9 mouse cellular contexts compared by ENCODE assay signal in genomic region chr11:100295308-100295707, GRCm38 (mm10). TPM values are rescaled to one million over a fixed set of nuclear protein-coding genes. Genes with fewer than 3 reads are reported as not detected.
DNase-seq lines count a peak whose midpoint lies in the region; ATAC-seq and TF ChIP-seq lines count a peak whose summit lies in the region.
"Had no signal": no experiment of that assay in that cellular context is flagged by ENCODE, and none has a peak within 500 bp of the region (broad histone marks: within the 10 kb centered on the region; RNA-seq: fewer than 3 reads in every experiment).

No protein-coding gene starts in this region.

- 8% methylated on average over 10 of the region's 10 CpGs for WGBS in cerebellum, adult 2 months
- 5% methylated on average over 10 of the region's 10 CpGs for WGBS in hindbrain, embryonic 13.5 days

- H3K4me1 ChIP-seq in cerebellum, adult 2 months (ENCODE audit: control insufficient read depth, insufficient read depth, low read length) = no peaks in the 10 kb centered on the region
- peaks cover 12% of the 10 kb centered on the region; the same call in 1 of the 2 replicates for H3K4me1 ChIP-seq in hindbrain, embryonic 13.5 days (replicated peaks)

- H3K4me2 ChIP-seq in hindbrain, embryonic 13.5 days = peak overlapping the region; percentile 29; the same call in 1 of the 2 replicates
- H3K4me2 ChIP-seq: liver, embryonic 15.5 days had no signal

- peak; percentile 71 for DNase-seq in Muller cell, postnatal 12 days (ENCODE audit: inconsistent ontology term)
- peak; percentile 57 to 75 for DNase-seq in cerebellum, adult 2 months
- peak; percentile 90 for DNase-seq in layer of hippocampus, postnatal 10 days (ENCODE audit: low spot score in 2 of 2)
- DNase-seq in right cerebral cortex, postnatal 10 days (ENCODE audit: low spot score in 2 of 2) = peak; percentile 81 to 88
- DNase-seq in urinary bladder, adult 2 months (ENCODE audit: low spot score) = peak; percentile 69

- no peak for TF ChIP-seq POLR2A in cerebellum, adult 2 months (IDR thresholded peaks at IDR 0.05; ENCODE audit: borderline replicate concordance, insufficient read depth, low read length)

- H3K4me3 ChIP-seq in cerebellum, adult 2 months (replicated peaks; ENCODE audit: insufficient read depth, low read depth, low read length) = no peak overlapping the region
- H3K4me3 ChIP-seq in hindbrain, embryonic 13.5 days = no peak overlapping the region
- H3K4me3 ChIP-seq: liver, embryonic 15.5 days had no signal

- H3K27ac ChIP-seq in cerebellum, adult 2 months (ENCODE audit: insufficient read depth, low read length) = no peak overlapping the region
- no peak overlapping the region for H3K27ac ChIP-seq in hindbrain, embryonic 13.5 days
- H3K27ac ChIP-seq: liver, embryonic 15.5 days had no signal

- H3K9me3 ChIP-seq in hindbrain, embryonic 13.5 days = no peaks in the 10 kb centered on the region
- H3K9me3 ChIP-seq: liver, embryonic 15.5 days had no signal

- H3K9ac ChIP-seq in hindbrain, embryonic 13.5 days = no peak overlapping the region
- H3K9ac ChIP-seq: liver, embryonic 15.5 days had no signal

- H3K27me3 ChIP-seq in cerebellum, adult 2 months (ENCODE audit: control insufficient read depth, insufficient read depth, low read length) = no peaks in the 10 kb centered on the region
- H3K27me3 ChIP-seq in hindbrain, embryonic 13.5 days = 0 out of 2 replicates have a peak, but pooled peaks cover 7% of the 10 kb centered on the region

- H3K36me3 ChIP-seq in hindbrain, embryonic 13.5 days = no peaks in the 10 kb centered on the region
- H3K36me3 ChIP-seq: liver, embryonic 15.5 days had no signal

- peak; percentile 99 for TF ChIP-seq CTCF in cerebellum, adult 2 months (IDR thresholded peaks at IDR 0.05; ENCODE audit: borderline replicate concordance, insufficient read depth, low read depth, low read length)

- peak; percentile 73 for ATAC-seq in frontal cortex, adult (ENCODE audit: low TSS enrichment)
- ATAC-seq in hindbrain, embryonic 13.5 days (ENCODE audit: low FRiP score) = 0 out of 2 replicates have a peak, but pooled peaks have one; percentile 4
- peak; percentile 81 for ATAC-seq in megakaryocyte-erythroid progenitor cell, adult 5-6 weeks (replicated peaks; ENCODE audit: low FRiP score, low TSS enrichment, poor library complexity, severe bottlenecking)

RNA-seq across cellular contexts. Expression of gene Eif1, which starts 24.4 kb away (rescaled TPM):
- polyA plus RNA-seq in cerebellum, adult 2 months (2012; rRNA removed) = 430 and 502 TPM in 2 replicates
- polyA plus RNA-seq in hindbrain, embryonic 13.5 days (2015; fragmentation: Nextera tagmentation; extraction: Ambion mirVana) = 1,398 and 1,436 TPM in 2 replicates
- total RNA-seq in layer of hippocampus, postnatal 10 days (2021) = 100 to 1,000 TPM; 648 to 674 TPM
- 1,051 and 1,260 TPM in 2 replicates for total RNA-seq in megakaryocyte-erythroid progenitor cell, adult 5-6 weeks (2014; fragmentation: Nextera tagmentation)
- total RNA-seq in megakaryocyte-erythroid progenitor cell, adult 5-6 weeks (2017) = 170 and 204 TPM in 2 replicates
- 510 and 627 TPM in 2 replicates for polyA plus RNA-seq in urinary bladder, adult 2 months (2012; rRNA removed)

RNA-seq across cellular contexts. Expression of gene Krt42, which starts 25.6 kb away (rescaled TPM):
- not detected in 2 replicates for polyA plus RNA-seq in cerebellum, adult 2 months (2012; rRNA removed)
- polyA plus RNA-seq in hindbrain, embryonic 13.5 days (2015; fragmentation: Nextera tagmentation; extraction: Ambion mirVana) = not detected in 2 replicates
- total RNA-seq in layer of hippocampus, postnatal 10 days (2021) = not detected
- total RNA-seq in megakaryocyte-erythroid progenitor cell, adult 5-6 weeks (2014; fragmentation: Nextera tagmentation) = not detected in 2 replicates
- total RNA-seq in megakaryocyte-erythroid progenitor cell, adult 5-6 weeks (2017) = not detected in 2 replicates
- polyA plus RNA-seq in urinary bladder, adult 2 months (2012; rRNA removed) = not detected in 2 replicates
- polyA plus RNA-seq: liver, embryonic 15.5 days had no signal

RNA-seq across cellular contexts. Expression of gene Krt17, which starts 34.5 kb away (rescaled TPM):
- polyA plus RNA-seq in cerebellum, adult 2 months (2012; rRNA removed) = 0.11 and 0.16 TPM in 2 replicates
- polyA plus RNA-seq in hindbrain, embryonic 13.5 days (2015; fragmentation: Nextera tagmentation; extraction: Ambion mirVana) = 0.17 TPM in 1 of 2 replicates, not detected in the other
- total RNA-seq in layer of hippocampus, postnatal 10 days (2021) = not detected
- not detected in 2 replicates for total RNA-seq in megakaryocyte-erythroid progenitor cell, adult 5-6 weeks (2014; fragmentation: Nextera tagmentation)
- not detected in 2 replicates for total RNA-seq in megakaryocyte-erythroid progenitor cell, adult 5-6 weeks (2017)
- 0.44 and 0.61 TPM in 2 replicates for polyA plus RNA-seq in urinary bladder, adult 2 months (2012; rRNA removed)

RNA-seq across cellular contexts. Expression of gene Gast, which starts 38.9 kb away (rescaled TPM):
- polyA plus RNA-seq in cerebellum, adult 2 months (2012; rRNA removed) = not detected in 2 replicates
- 0.66 and 1.7 TPM in 2 replicates for polyA plus RNA-seq in hindbrain, embryonic 13.5 days (2015; fragmentation: Nextera tagmentation; extraction: Ambion mirVana)
- not detected for total RNA-seq in layer of hippocampus, postnatal 10 days (2021)
- not detected in 2 replicates for total RNA-seq in megakaryocyte-erythroid progenitor cell, adult 5-6 weeks (2014; fragmentation: Nextera tagmentation)
- not detected in 2 replicates for total RNA-seq in megakaryocyte-erythroid progenitor cell, adult 5-6 weeks (2017)
- polyA plus RNA-seq in urinary bladder, adult 2 months (2012; rRNA removed) = not detected in 2 replicates
- polyA plus RNA-seq: liver, embryonic 15.5 days had no signal

RNA-seq across cellular contexts. Expression of gene Krt16, which starts 46.6 kb away (rescaled TPM):
- polyA plus RNA-seq in cerebellum, adult 2 months (2012; rRNA removed) = not detected in 2 replicates
- not detected in 2 replicates for polyA plus RNA-seq in hindbrain, embryonic 13.5 days (2015; fragmentation: Nextera tagmentation; extraction: Ambion mirVana)
- not detected for total RNA-seq in layer of hippocampus, postnatal 10 days (2021)
- total RNA-seq in megakaryocyte-erythroid progenitor cell, adult 5-6 weeks (2014; fragmentation: Nextera tagmentation) = not detected in 2 replicates
- total RNA-seq in megakaryocyte-erythroid progenitor cell, adult 5-6 weeks (2017) = not detected in 2 replicates
- polyA plus RNA-seq in urinary bladder, adult 2 months (2012; rRNA removed) = not detected in 2 replicates
- polyA plus RNA-seq: liver, embryonic 15.5 days had no signal

Comparison
In these comparisons a context has a peak if more than half of its experiments do, and no peak if none do; other contexts are left out.
1. ATAC-seq: peak in every context shown above with its lines; median percentile 81 in megakaryocyte-erythroid progenitor cell, adult 5-6 weeks; 73 in frontal cortex, adult; 4 in hindbrain, embryonic 13.5 days.